Mouse (Mus musculus): ENCODE results near the gene Rpl19.
A peak's percentile ranks its signal among the peaks of the same experiment; 100 is the strongest.

The Rpl19 gene

GRCm38 (mm10) chr11:97999748-98000147 is 26.8 kb upstream of the Rpl19 start:
- DNase-seq = no peak

- no peak for DNase-seq
These were observed 26.0 kb upstream of the Rpl19 start for GRCm38 (mm10) chr11:98000378-98001140.

GRCm38 (mm10) chr11:98001351-98001824 is 25.1 kb upstream of the Rpl19 start:
- DNase-seq = no peak

- no peak for DNase-seq
These were observed 24.5 kb upstream of the Rpl19 start for GRCm38 (mm10) chr11:98001986-98002385.

GRCm38 (mm10) chr11:98002627-98003026 is 23.9 kb upstream of the Rpl19 start:
- peak; percentile 91 for DNase-seq

DNA sequence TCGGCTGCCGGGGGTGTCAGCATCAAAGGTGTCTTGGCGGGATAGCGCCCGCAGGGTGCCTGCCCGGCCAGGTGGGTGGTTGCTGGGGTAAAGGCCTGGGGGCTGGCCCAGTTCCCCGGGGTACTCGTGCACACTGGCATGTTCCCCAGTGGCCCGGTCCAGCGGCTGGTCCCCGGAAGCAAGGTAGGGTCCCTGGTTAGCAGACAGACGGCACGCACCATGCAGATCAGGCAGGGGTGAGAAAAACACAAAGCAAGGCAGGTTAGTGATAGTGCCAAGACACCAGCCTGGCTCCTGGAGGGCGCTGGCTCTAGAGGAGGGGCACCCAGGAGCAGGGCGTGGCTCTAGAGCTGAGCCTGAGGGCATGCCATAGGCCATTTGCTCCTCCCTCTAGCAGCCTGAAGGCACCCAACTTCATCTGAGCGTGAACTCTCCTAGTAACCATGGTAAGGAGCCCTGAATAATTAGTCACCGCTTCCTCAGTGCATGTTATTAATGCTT is 23.3 kb upstream of the Rpl19 start:
- peak; percentile 86 for DNase-seq

DNA sequence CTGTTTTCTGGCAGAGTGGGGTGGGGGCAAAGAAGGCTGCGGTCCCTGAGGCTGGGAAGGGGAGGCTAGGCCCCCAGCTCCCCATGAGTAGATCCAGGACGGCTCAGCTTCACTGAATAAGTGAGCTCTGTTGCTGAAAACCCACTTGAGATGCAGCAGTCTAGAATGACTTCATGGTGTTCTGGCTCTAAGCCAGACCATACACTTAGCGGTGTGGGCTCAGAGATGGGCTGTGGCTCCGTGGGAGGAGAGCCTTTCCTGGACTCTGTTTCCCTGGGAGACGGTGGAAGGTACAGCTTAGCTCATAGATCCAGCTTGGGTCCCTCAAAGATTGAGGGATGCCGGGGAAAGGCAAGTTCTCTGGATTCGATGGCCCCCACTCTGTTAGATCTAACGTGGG is 22.3 kb upstream of the Rpl19 start:
- no peak for DNase-seq

GRCm38 (mm10) chr11:98005076-98005475 is 21.4 kb upstream of the Rpl19 start:
- DNase-seq = no peak

DNA sequence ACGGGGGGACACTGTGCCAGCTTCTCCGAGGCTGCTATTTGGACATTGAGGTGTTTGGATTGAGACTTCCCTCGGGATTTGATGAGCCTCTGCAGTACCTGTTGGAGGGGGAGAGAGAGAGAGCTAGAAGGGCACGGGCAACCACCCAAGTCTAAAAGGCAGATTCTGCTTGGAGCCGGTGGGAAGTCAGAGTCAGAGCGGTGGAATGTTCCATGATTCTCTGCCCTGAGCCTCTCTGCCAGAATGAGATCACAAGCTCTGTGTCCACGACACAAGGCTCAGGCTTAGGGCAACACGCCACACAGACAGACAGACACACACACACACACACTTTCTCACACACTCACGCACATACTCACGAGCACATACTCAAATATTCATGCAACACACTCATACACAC is 20.8 kb upstream of the Rpl19 start:
- DNase-seq = no peak

- DNase-seq = peak; percentile 73
These were observed 18.4 kb upstream of the Rpl19 start for GRCm38 (mm10) chr11:98008087-98008486.

DNA sequence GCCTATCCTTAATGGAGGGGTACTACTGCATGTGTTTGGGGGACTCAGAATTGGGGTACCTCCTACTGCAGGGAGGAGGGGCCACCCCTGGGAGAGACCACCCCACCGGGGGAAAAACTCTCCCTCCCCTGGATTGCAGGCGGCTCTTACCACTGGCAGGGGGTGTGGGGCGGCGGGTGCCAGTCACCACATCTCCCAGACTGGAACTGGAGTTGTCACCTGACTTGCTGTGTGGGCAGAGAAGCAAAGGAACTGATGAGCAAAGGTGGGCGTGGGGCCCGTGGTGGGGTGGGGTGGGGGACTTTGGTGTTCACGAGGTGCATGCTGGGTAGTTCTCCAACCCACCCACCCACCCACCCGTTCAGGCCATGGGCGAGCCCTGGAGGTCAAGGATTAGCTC is 14.8 kb upstream of the Rpl19 start:
- DNase-seq = no peak

DNA sequence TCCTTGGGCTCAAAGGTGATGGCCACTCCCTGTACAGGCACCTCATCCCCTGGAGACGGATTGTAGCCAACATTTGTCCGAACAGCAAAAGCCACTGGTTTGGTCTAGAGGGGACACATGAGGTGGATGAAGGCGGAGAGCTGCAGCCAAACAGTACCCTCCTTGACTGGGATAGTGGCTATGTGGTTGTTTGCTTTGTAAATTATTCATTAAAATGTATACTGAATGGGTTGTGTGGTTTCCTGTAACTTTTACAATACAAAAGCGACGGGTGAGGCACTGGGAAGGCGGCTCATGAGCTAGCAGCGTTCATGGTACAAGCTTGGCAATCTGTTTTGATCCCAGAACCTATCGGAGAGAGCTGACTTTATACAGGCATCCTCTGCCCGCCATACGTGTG is 13.7 kb upstream of the Rpl19 start:
- no peak for DNase-seq

GRCm38 (mm10) chr11:98016177-98016576 is 10.3 kb upstream of the Rpl19 start:
- DNase-seq = no peak

DNA sequence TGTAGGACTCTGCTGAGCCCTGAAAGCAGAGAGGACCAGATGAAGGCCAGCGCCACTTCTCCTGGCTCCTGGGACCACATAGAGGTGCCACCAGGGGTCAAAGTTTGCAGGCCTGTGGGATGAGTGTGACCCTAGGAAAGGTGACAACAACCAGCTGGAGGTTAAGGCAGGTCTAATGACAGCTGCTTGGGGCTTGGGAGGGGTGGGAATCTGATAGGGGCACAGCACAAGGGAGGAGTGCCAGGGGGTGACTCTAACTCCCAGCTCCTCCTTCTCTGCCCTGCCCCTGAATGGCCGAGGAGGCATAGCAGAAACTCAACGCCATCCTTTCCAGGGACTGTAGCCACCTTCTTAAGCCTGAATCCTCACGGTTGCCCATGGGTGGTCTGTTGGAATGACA is 9.7 kb upstream of the Rpl19 start:
- DNase-seq = no peak

DNA sequence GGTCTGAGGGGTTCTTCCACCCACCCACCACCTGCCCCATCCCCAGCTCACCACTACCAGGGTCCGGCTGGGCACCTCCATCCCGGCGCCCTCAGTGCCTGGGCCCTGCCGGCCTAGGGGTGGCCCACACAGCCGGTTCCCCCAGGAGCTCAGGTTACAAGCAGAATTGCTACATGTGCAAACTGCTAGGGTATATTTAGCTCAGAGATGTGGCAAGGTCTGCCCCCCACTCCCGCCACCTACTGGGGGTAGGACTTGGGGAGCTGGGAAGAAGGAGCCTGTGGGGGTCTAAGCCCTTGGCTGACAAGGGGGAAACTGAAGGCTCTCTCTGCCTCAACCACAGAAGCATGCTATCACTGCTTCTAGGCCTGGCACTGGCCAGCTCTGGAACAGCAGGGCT is 8.3 kb upstream of the Rpl19 start:
- no peak for DNase-seq

- DNase-seq = peak; percentile 57
These were observed 7.5 kb upstream of the Rpl19 start for GRCm38 (mm10) chr11:98018858-98019641.

- no peak for DNase-seq
These were observed 6.5 kb upstream of the Rpl19 start for GRCm38 (mm10) chr11:98019883-98020610.

- DNase-seq = no peak
These were observed 5.8 kb upstream of the Rpl19 start for GRCm38 (mm10) chr11:98020710-98021109.

GRCm38 (mm10) chr11:98021118-98021517 is 5.4 kb upstream of the Rpl19 start:
- DNase-seq = no peak

DNA sequence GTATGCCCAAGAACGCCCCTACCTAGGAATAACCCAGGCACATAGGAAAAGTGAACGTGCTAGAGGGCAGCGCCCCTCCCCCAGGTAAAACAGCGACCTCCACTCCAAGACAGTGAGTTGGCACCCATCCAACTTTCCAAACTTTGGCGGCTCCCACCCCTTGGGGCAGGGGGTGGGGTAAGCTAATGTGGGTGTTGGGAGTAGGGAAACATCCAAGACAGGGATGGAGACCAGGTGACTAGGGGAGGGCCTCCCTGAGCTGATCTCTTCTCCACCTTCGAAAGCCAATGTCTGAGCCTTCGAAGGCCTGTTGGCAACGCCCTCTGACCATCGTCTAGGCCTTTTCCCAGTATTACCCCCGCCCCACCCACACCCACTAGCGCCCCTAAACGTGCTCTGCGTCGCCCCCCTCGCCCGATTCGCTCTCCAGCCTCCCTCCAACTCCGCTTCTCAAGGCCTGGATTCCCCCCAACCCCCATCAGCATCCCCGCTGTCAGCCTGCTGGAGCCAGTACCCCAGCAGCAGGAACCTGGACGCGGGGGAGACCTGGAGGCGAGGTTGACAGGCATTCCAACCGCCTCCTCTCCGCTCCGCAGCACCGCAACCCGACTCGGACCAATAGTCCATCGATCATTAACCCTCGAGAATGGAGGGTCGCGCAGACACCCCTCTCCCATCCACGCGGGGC is 4.8 kb upstream of the Rpl19 start:
- peak; percentile 61 for DNase-seq

GRCm38 (mm10) chr11:98022253-98022554 is 4.3 kb upstream of the Rpl19 start:
- no peak for DNase-seq

- DNase-seq = peak; percentile 90
These were observed 3.7 kb upstream of the Rpl19 start, which contains the start of gene Cacnb1 for GRCm38 (mm10) chr11:98022555-98023371. Gene Cacnb1, minus strand, starts transcription at chr11:98023034.

All from retina, postnatal 1 day (tissue).